In genomic region chr16:59846574-59846973, GRCm38 (mm10) we compare ENCODE assay signal across 9 mouse cellular contexts.
DNase-seq lines count a peak whose midpoint lies in the region; ATAC-seq and TF ChIP-seq lines count a peak whose summit lies in the region.
"Had no signal": no experiment of that assay in that cellular context is flagged by ENCODE, and none has a peak within 500 bp of the region (broad histone marks: within the 10 kb centered on the region; RNA-seq: fewer than 3 reads in every experiment).

No protein-coding gene starts in this region.

- H3K4me1 ChIP-seq in ES-Bruce4 (ENCODE audit: control insufficient read depth, insufficient read depth, low read length), result no peaks in the 10 kb centered on the region
- H3K4me1 ChIP-seq in liver, embryonic 14.5 days (replicated peaks; ENCODE audit: control insufficient read depth in 2 of 2, insufficient read depth in 2 of 2, low read length in 1 of 2), result no peaks in the 10 kb centered on the region
- H3K4me1 ChIP-seq: embryonic facial prominence, embryonic 15.5 days had no signal

- ATAC-seq in liver, embryonic 14.5 days (ENCODE audit: insufficient read depth), result no peak

- 13% methylated on average over 3 of the region's 3 CpGs for WGBS in liver, embryonic 14.5 days (ENCODE audit: insufficient replicate concordance)

- H3K36me3 ChIP-seq in ES-Bruce4 (ENCODE audit: control insufficient read depth, insufficient read depth, low read length, poor library complexity, severe bottlenecking), result no peaks in the 10 kb centered on the region
- no peaks in the 10 kb centered on the region for H3K36me3 ChIP-seq in liver, embryonic 14.5 days (replicated peaks; ENCODE audit: control insufficient read depth, insufficient read depth, low read depth)
- H3K36me3 ChIP-seq: embryonic facial prominence, embryonic 15.5 days had no signal

- peak; percentile 59 for TF ChIP-seq CTCF in left cerebral cortex, adult 2 months (IDR thresholded peaks at IDR 0.05)
- peak; percentile 31 for TF ChIP-seq CTCF in ES-Bruce4 (IDR thresholded peaks at IDR 0.05; ENCODE audit: low read depth, low read length)
- peak; percentile 46; the same call in 1 of the 2 replicates for TF ChIP-seq CTCF in liver, embryonic 14.5 days (IDR thresholded peaks at IDR 0.05; ENCODE audit: low read depth)

- no peaks in the 10 kb centered on the region for H3K27me3 ChIP-seq in ES-Bruce4 (ENCODE audit: control insufficient read depth, insufficient read depth, low read length, poor library complexity, severe bottlenecking)
- no peaks in the 10 kb centered on the region for H3K27me3 ChIP-seq in liver, embryonic 14.5 days (ENCODE audit: control insufficient read depth, insufficient read depth, low read length)
- H3K27me3 ChIP-seq: embryonic facial prominence, embryonic 15.5 days had no signal

- DNase-seq in left cerebral cortex, adult 2 months (ENCODE audit: extremely low spot score in 1 of 2, low spot score in 2 of 2), result peak; percentile 16 to 29
- no peak for DNase-seq in left cerebral cortex, postnatal 10 days (ENCODE audit: extremely low spot score in 1 of 2, low spot score in 2 of 2)
- DNase-seq in R1 (ENCODE audit: low read depth, low spot score), result peak; percentile 55
- DNase-seq in embryo, embryonic 9.5 days (ENCODE audit: extremely low spot score), result peak; percentile 22
- no peak for DNase-seq in liver, embryonic 14.5 days (ENCODE audit: low read depth in 3 of 3, low spot score in 3 of 3)
- no peak for DNase-seq in thymus, postnatal 25 days
- DNase-seq in lung, postnatal 14 days, result no peak

- no peak overlapping the region for H3K4me3 ChIP-seq in left cerebral cortex, adult 2 months
- H3K4me3 ChIP-seq in ES-Bruce4 (ENCODE audit: low read depth, low read length), result no peak overlapping the region
- no peak overlapping the region for H3K4me3 ChIP-seq in liver, embryonic 14.5 days (ENCODE audit: insufficient read depth in 1 of 2, low read depth in 2 of 2, low read length in 2 of 2)
- H3K4me3 ChIP-seq: embryonic facial prominence, embryonic 15.5 days had no signal

- no peak overlapping the region for H3K4me2 ChIP-seq in liver, embryonic 14.5 days (ENCODE audit: low read depth)
- H3K4me2 ChIP-seq: embryonic facial prominence, embryonic 15.5 days had no signal

- no peak overlapping the region for H3K9ac ChIP-seq in ES-Bruce4 (ENCODE audit: low read depth, poor library complexity, severe bottlenecking)
- no peak overlapping the region for H3K9ac ChIP-seq in liver, embryonic 14.5 days (replicated peaks)
- H3K9ac ChIP-seq: embryonic facial prominence, embryonic 15.5 days had no signal

- no peak for TF ChIP-seq EP300 in ES-Bruce4 (IDR thresholded peaks at IDR 0.05; ENCODE audit: insufficient read depth, low read depth, low read length)
- TF ChIP-seq EP300 in liver, embryonic 14.5 days (IDR thresholded peaks at IDR 0.05; ENCODE audit: low read depth), result no peak

- intact Hi-C loops in left cerebral cortex, adult 2 months (cut with DNase I), result no loop called here
- intact Hi-C loops in left cerebral cortex, postnatal 10 days (cut with DNase I), result no loop called here

- no peak overlapping the region for H3K27ac ChIP-seq in left cerebral cortex, adult 2 months
- no peak overlapping the region for H3K27ac ChIP-seq in ES-Bruce4 (ENCODE audit: insufficient read depth, low read length)
- no peak overlapping the region for H3K27ac ChIP-seq in liver, embryonic 14.5 days
- H3K27ac ChIP-seq: embryonic facial prominence, embryonic 15.5 days had no signal

- H3K9me3 ChIP-seq in ES-Bruce4 (replicated peaks; ENCODE audit: control insufficient read depth, insufficient read depth, low read length, poor library complexity, severe bottlenecking), result no peaks in the 10 kb centered on the region
- H3K9me3 ChIP-seq in liver, embryonic 14.5 days (ENCODE audit: control insufficient read depth, low read length), result no peaks in the 10 kb centered on the region
- H3K9me3 ChIP-seq: embryonic facial prominence, embryonic 15.5 days had no signal

- TF ChIP-seq POLR2A in ES-Bruce4 (IDR thresholded peaks at IDR 0.05; ENCODE audit: insufficient read depth, low read length), result no peak

Comparison
In these comparisons a context has a peak if more than half of its experiments do, and no peak if none do; other contexts are left out.
1. DNase-seq: peak in left cerebral cortex, adult 2 months (2 of 2), R1 (single experiment) and embryo, embryonic 9.5 days (single experiment); none in left cerebral cortex, postnatal 10 days (0 of 2), liver, embryonic 14.5 days (0 of 3), thymus, postnatal 25 days (single experiment) and lung, postnatal 14 days (single experiment).
2. Peak in every context shown above with its lines, with median percentiles within 50 percentile points of each other: CTCF ChIP-seq.